Mouse (Mus musculus) CD4-positive, CD25-positive, alpha-beta regulatory T cell, adult 2 months (primary cell): Measurements from ENCODE around the gene BC051665.

Experiments used
- DNase-seq: peaks from one replicate; pipeline ENCODE4 v3.0.0-alpha.2; 2012; ENCODE audit warnings: low read depth, low spot score

BC051665 gene

GRCm38 (mm10) chr13:60786264-60786663, at the start of gene BC051665:
TSS of gene BC051665 (minus strand) at chr13:60786364.
- no peak for DNase-seq

GRCm38 (mm10) chr13:60826052-60826451, 39.9 kb upstream of the BC051665 start:
- peak; percentile 73 for DNase-seq

DNA sequence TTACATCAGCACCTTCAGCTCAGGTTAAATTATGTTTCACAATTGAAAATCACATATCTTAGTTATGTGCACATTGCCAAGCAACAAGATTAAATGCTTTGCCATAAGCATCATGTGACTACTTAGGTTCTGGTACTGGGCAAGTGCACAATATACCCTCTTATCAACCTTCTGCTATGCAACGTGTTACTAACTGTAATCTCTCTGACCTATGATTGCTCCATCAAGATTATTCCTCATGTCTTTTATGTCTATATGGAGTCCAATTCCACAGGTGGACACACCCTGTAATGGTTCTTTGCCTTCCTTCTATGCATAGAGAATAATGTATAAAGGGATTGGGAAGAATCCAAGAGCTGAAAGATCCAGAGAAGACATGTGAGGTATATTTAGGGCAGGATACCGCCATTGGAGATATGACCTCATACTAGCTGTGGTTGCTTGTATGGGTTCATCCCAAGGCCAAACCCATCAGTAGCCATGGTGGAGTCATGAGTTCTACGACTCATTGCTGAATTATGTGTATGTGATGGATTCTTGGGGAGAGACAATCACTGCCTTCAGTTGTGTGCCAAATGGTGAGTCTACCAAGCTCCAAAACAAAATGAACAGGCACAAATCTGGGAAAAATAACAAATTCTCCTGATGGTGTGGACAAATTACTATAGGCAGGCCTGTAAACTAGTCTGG, 34.5 kb upstream of the BC051665 start:
- no peak for DNase-seq

GRCm38 (mm10) chr13:60819469-60819868, 33.3 kb upstream of the BC051665 start:
- peak; percentile 39 for DNase-seq

DNA sequence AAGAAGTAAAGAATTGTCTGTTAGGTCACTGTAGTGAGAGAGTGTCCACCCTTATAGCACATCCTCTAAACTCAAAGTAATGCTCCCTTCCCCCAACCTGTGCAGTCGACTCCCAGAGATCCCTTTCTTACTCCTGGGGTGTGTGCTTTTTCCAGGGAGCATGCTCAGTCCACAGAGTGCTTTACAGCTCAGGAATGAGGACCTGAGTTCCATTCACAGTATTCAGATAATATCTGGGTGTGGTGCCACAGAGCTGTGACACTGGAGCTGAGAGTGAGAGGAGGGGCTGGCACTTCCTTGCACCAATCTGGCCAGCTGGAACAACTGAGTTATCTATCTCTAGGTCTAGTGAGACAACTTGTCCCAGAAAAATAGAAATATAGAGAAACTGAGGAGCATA, 27.6 kb upstream of the BC051665 start:
- no peak for DNase-seq

DNA sequence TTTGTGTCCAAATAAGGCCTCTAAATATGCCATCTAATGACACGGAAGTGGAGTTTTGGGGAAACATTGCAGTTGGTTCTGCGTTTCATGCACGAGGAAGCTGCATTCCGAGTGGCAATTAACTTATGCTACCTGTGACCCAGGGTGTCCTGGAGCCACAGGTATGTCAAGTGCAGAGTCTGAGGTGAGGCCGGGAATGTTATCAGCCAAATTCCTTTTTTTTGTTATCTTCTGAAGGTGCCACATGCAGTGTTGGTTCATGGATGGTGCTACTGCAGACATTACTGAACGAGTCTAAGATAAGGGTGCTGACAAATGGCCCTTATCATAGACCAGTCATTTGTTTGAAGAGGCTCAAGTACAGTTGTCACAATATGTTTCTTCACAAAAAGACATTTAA, 26.6 kb upstream of the BC051665 start:
- DNase-seq = no peak

GRCm38 (mm10) chr13:60809690-60810089, 23.5 kb upstream of the BC051665 start:
- no peak for DNase-seq

DNA sequence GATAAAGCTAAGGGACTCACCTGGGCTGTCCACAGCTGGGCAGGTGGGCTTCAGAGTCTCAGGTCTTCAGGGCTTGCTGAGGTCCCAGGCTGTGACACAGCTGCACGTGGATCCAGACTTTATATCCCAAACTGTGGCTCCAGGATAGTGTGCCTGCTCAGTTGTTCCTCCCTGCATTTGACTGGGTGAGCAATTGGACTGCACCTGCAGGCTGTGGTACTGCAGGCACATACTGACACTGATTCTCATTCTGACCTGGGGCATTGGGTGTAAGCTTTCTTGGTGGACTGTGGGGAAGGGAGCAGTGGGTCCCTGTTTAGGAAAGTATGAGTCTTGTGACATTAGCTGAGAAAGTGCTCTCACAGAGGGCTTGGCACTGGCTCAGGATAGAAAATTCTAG, 16.6 kb upstream of the BC051665 start, which contains the start of gene Ctsll3:
TSS of gene Ctsll3 (minus strand) at position 101 of the 400 bp plus-strand sequence.
- no peak for DNase-seq

DNA sequence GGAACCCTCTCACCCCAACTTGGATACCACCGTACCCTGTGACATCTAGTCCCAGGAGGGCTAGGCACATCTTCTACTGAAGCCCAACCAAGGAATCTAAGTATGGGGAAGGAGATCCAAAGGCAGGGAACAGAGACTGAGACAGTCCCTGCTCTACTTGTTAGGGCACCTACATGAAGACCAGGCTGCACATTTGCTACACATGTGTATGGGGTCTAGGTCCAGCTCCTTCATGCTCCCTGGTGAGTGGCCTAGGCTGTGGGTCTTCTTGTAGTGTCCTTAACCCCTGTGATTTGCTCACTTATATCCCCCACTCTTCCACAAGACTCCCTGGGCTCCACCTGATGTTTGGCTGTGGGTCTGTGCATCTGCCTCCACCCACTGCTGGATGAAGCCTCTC, 3.3 kb upstream of the BC051665 start:
- no peak for DNase-seq

- no peak for DNase-seq
Measured at GRCm38 (mm10) chr13:60783301-60783700, 2.9 kb downstream of the BC051665 start.

DNA sequence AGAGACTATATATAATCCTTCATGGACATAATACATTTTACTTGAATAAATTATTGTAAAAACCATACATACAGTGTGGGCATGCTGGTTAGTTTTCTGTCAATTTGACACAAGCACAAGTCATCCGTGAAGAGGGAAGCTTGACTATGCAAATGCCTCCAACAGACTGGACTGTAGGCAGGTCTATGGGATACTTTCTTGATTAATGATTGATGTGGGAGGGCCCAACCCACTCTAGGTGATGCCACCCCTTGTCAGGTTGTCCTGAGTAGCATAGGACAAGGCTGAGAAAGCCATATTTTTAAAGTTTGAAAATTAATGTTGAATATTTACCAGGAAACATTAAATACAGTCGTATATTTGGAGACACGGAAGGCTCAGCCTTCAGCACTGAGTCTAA, 5.6 kb downstream of the BC051665 start:
- DNase-seq = no peak

DNA sequence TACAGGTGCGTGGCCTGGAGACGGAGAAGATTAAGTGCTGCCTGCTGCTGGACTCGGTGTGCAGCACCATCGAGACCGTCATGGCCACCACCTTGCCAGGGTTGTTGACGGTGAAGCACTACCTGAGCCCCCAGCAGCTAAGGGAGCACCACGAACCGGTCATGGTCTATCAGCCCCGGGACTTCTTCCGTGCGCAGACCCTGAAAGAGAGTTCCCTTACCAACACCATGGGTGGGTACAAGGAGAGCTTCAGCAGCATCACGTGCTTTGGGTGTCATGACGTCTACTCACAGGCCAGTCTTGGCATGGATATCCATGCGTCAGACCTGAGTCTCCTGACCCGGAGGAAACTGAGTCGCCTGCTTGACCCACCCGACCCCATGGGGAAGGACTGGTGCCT, 25.0 kb downstream of the BC051665 start:
- no peak for DNase-seq

- no peak for DNase-seq
Measured at GRCm38 (mm10) chr13:60760392-60760791, 25.8 kb downstream of the BC051665 start.

- peak; percentile 45 for DNase-seq
Measured at GRCm38 (mm10) chr13:60759136-60759535, 27.0 kb downstream of the BC051665 start.

DNA sequence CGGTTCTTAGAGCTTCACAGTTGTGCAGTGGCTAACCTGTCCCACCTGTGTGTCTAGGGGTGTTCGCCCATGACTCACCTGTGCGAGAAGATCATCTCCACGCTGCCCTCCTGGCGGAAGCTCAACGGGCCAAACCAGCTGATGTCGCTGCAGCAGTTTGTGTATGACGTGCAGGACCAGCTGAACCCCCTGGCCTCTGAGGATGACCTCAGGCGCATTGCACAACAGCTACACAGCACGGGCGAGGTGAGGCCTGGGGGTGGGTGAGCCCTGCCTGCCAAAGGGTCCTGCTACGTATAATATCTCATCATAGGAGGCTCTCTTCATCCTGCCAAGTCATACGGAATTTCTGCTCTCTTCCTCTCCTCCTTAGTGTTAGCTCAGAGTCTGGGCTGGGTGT, 28.9 kb downstream of the BC051665 start:
- DNase-seq = no peak

DNA sequence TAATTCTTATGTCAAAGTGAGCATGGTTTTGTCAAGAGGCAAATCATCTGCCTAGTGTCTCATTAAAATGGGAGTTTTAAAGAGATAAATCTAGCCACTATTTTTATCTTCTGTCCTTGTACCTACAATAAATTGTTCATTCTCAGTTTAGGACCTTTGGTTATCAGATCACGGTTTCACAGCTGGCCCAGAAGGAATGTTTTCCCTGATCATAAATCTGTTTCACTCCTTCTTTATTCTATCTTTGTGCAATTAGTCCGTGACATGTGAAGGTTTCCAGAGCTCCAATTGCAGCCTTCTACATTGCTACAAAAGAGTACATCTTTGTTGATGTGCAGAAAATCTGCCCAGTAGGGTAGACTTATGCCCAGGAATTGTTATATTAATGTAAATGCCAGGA, 30.9 kb downstream of the BC051665 start:
- no peak for DNase-seq

GRCm38 (mm10) chr13:60753216-60753615, 32.9 kb downstream of the BC051665 start:
- DNase-seq = no peak

GRCm38 (mm10) chr13:60750930-60751329, 35.2 kb downstream of the BC051665 start:
- no peak for DNase-seq

DNA sequence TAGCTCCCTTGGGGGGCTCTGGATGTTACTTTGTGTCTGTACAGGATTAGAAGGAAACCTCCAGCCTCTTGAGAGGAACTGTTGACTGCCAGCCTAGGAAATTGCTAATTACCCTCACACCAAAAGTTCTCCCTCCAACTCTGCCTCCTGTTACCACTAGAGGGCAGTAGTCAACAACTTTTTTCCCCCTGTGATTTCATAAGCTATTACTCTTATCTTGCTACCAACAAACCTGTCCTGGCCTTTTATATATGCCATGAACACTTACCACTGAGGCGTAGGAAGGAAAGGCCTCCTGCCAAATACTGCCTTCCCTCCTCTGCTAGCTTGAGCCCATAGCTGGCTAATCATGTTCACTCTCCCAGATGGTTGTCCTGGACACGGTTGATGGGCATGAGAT, 37.6 kb downstream of the BC051665 start:
- peak; percentile 45 for DNase-seq

DNA sequence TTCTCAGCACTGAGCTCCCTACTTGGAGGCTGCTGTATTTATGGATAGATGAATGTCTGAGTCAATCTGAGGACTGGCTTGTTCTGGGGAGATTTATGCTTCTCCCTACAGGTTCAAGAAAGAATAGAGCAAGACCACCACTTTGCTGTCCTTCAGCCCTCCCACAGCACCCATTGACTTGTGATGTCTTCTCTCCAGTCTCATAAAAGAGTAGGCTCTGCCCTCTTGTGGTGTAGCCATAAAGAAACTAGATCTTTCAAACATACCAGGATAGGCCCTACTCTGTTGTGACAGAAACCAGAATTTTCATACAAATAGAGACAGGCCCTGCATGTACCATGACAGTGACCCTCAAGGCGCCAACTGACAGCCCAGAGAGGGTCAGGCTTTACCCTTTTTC, 39.0 kb downstream of the BC051665 start:
- no peak for DNase-seq

DNA sequence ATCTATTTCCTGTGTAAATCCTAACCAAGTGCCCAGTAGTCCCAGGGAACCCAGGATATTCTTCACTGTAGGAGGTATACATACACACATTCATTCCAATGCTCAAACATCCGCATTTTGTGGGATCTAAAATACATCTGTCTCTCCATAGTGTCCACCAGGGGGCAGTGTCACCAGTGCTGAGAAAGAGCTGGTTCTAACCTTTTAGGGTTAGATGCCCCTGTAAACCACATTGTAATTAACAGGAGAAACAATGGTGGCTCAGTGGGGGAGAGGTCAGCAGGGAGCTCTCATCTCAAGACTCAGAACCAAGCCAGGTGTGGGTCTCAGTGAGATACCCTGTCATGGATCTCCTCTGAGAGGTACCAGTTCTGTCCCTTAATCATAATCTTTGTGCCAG, 39.9 kb downstream of the BC051665 start:
- peak; percentile 76 for DNase-seq

GRCm38 (mm10) chr13:60745358-60745757, 40.8 kb downstream of the BC051665 start:
- no peak for DNase-seq

GRCm38 (mm10) chr13:60744736-60745135, 41.4 kb downstream of the BC051665 start:
- DNase-seq = no peak

GRCm38 (mm10) chr13:60744078-60744460, 42.1 kb downstream of the BC051665 start:
- DNase-seq = peak; percentile 84
